Mouse (Mus musculus): ENCODE measurements at regions not wholly inside any gene's neighbourhood (a gene's known extent, or its start where the extent isn't known, plus 50 kb on each side); places are given as distances from the start of the nearest gene placed in this dataset.

GRCm38 (mm10) chr1:16007809-16008208 lies 85.3 kb downstream of the 4930444P10Rik start:
- DNase-seq: no peak

GRCm38 (mm10) chr1:16006888-16007287 lies 86.2 kb downstream of the 4930444P10Rik start:
- no peak for DNase-seq

GRCm38 (mm10) chr1:15997135-15997534 lies 96.0 kb downstream of the 4930444P10Rik start:
- DNase-seq: no peak

- no peak for DNase-seq
Observed at GRCm38 (mm10) chr1:15996341-15996740, 96.8 kb downstream of the 4930444P10Rik start.

- DNase-seq: peak; percentile 79 to 81
Observed at GRCm38 (mm10) chr1:15993561-15994410, 99.3 kb downstream of the 4930444P10Rik start.

GRCm38 (mm10) chr1:15990982-15991381 lies 102.1 kb downstream of the 4930444P10Rik start:
- peak; percentile 49 to 67 for DNase-seq

GRCm38 (mm10) chr1:15985579-15985978 lies 107.5 kb downstream of the 4930444P10Rik start:
- no peak for DNase-seq

GRCm38 (mm10) chr1:15979333-15979732 lies 113.8 kb downstream of the 4930444P10Rik start:
- DNase-seq: no peak

GRCm38 (mm10) chr1:15959578-15959977 lies 133.5 kb downstream of the 4930444P10Rik start:
- DNase-seq: no peak

- no peak for DNase-seq
Observed at GRCm38 (mm10) chr1:15958661-15959060, 134.5 kb downstream of the 4930444P10Rik start.

- DNase-seq: peak; percentile 26 to 48
Observed at GRCm38 (mm10) chr1:15943662-15944061, 149.5 kb downstream of the 4930444P10Rik start.

GRCm38 (mm10) chr1:15943041-15943440 lies 150.1 kb downstream of the 4930444P10Rik start:
- DNase-seq: no peak

Data from cerebellum, postnatal 14 days (tissue).